Mouse (Mus musculus) layer of hippocampus, adult 9-10 months (tissue): ENCODE results near the gene Bcorl1.
A peak's percentile ranks its signal among the peaks of the same experiment; 100 is the strongest.
"Not testable (repeated sequence)": the region's sequence is repeated elsewhere in the genome, so short reads cannot be mapped to it uniquely, and the experiment has no call there.

Experiments
- DNase-seq: peaks from one replicate; pipeline ENCODE4 v3.0.0; 2022; ENCODE audit warnings: low spot score

Gene Bcorl1

GRCm38 (mm10) chrX:48399994-48400393, 58.8 kb downstream of the Bcorl1 start:
- DNase-seq: no peak

GRCm38 (mm10) chrX:48405141-48405540, 64.0 kb downstream of the Bcorl1 start:
- no peak for DNase-seq

DNA sequence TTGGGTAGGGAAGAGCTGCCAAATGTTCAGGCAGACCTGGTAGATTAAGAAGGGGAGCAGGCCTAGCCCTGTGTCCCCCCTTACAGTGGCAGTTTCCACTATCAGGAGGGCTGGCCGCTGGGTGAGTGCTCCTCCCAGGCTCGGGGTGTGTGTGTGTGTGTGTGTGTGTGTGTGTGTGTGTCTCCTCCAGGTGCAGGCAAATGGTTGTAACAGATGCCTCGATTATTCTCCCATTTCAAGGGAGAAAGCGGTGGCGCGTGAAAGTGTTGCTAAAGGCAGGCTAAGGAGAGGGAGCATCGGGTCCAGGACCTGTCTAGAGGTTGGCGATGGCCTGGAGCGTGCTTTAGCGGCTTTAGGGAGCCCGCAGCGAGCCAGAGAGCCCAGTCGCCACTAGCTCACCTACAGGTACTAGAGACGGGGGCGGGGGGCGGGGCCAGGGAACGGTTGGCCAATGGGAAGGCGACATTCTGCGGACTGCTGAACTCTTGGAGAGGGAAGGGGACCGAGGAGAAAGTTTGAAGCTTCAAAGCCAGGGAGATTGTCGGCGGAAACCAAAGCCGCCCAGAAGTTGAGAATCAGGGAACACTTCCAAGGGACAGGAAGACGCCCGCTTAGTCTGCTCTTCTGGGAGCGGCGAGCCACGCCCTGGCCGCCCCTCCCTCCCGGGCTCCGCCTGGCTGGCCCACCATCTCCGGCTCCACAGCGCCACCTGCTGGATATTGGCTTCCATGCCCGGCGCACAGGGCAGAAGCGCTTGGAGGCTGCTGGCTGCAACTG, 68.6 kb downstream of the Bcorl1 start:
- peak; percentile 55 for DNase-seq

DNA sequence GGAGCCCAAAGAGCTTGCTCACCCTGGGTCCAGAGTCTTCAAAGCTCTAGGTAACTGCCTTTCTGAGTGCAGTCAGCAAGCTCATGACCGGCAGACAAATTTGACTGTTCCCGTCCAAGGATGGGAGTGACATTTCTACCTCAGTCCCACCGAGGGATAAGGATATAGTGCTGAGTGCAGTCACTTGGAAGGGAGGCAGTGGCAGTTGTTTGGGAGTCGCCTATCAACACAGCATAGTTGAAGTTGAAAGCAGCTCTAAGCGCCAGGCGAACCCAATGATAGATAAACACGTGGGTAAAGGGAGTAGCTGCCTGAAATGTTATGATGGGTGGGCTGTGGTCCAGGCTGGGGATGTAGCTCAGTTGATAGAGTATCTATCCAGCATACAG, 69.2 kb downstream of the Bcorl1 start:
- DNase-seq: no peak

- no peak for DNase-seq
Measured at GRCm38 (mm10) chrX:48412629-48413028, 71.5 kb downstream of the Bcorl1 start.

DNA sequence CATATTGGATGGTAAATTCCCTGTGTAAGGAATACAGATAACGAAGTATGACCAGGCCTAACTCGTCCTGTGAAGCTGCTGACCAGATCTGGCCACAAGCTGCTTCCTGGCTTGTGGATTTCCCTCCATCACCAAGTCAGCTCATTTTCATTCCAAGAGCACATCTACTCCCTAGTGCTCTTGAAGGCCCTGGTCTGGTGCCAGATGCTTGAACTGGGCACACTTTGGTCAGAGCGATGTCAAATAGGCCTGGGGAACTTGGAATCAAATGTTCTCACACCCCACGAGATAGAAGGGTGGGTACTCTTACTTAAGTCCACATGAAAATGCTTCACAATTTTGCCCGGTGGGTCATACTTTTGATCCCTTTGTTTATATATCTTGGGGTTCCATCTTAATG, 73.1 kb downstream of the Bcorl1 start:
- no peak for DNase-seq

DNA sequence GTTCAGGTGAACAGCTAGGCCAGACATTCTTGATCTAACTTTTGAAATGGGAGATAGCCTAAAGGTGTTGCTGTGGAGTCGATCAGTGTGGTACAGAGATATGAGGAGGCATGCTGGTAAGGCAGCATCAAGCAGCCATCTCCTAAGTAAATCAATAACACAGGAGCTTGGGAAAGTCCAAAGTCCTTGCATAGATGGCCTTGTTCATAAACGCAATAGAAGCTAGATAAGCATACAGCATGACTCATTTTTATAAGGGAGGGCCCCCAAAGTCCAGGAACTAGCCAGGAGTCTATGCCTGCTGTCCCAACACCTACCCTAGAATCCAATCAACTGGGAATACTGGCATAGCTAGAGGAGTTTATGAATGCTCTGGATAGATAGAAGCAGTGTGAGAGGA, 77.3 kb downstream of the Bcorl1 start:
- no peak for DNase-seq

GRCm38 (mm10) chrX:48422986-48423385, 81.8 kb downstream of the Bcorl1 start:
- DNase-seq: peak; percentile 59

DNA sequence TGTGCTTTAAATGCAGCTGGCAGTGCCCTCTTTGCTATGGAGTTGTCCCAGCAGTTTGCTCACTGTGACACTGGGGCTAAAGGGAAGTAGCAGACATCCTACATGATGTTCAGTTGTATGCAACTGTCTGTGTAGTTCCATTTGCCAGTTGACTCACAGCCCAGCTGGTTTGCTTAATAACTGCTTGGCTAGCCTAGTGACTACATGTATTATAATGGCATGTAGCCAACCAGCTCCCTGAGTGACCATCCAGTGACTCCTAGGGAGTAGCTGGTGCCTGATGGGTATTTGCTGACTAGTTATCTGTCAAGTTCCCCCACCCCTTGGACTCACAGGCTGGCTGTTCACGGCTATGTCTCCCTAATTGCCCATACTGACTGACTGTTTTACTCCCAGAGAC, 82.5 kb downstream of the Bcorl1 start:
- DNase-seq: no peak

GRCm38 (mm10) chrX:48424583-48424982, 83.4 kb downstream of the Bcorl1 start:
- DNase-seq: no peak

- no peak for DNase-seq
Measured at GRCm38 (mm10) chrX:48425280-48425679, 84.1 kb downstream of the Bcorl1 start.

DNA sequence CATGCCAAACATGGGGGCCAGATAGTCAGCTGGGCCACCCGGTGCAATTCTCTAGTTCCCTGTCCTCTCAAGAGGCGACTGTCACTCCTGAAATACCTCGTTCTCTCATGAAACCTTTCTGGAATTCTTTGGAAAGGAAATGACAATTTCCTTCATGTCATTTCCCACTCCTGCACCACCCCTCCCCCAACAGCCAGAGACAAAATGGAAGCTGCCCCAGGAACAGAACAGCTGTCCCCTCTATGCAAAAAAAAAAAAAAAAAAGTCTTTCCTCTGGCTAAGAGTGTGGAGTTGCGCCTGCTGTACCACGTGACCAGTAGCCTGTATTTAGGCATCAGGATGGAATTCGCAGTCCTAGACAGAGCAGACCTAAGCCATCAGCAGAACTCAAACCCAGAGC, 87.1 kb downstream of the Bcorl1 start:
- no peak for DNase-seq

DNA sequence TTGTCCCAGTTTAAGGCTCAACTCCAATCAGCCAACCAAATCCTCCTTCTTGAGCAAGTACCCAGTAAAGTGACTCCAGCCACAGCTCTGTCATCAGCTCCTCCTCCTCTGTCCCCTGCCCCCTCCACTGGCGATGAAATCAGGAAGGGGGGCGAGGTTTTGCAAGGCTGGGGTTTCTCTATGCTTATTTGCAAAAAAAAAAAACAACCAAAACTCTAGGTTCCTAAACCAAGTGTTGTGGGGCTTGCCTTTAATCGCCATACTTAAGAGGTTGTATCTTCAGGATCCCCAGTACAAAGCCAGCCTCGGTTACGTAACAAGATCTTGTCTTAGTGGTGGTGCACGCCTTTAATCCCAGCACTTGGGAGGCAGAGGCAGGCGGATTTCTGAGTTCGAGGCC, 87.5 kb downstream of the Bcorl1 start:
- no peak for DNase-seq

DNA sequence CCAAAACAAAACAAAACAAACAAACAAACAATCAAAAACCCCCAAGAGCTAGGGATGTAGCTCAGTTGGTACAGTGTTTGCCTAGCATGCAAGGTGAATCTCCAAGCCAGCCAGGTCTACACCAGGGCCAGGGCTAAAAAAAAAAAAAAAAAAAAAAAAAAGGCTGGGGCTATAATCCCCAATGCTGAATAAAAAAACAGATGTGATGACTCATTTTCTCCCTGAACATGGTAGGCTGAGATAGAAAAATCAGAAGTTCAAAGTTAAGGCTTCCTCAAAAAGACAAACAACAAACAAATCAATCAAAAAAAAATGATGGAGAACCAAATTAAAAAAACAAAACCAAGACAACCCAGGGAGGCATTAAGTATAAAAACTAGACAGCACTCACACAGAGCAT, 87.9 kb downstream of the Bcorl1 start:
- DNase-seq: no peak

DNA sequence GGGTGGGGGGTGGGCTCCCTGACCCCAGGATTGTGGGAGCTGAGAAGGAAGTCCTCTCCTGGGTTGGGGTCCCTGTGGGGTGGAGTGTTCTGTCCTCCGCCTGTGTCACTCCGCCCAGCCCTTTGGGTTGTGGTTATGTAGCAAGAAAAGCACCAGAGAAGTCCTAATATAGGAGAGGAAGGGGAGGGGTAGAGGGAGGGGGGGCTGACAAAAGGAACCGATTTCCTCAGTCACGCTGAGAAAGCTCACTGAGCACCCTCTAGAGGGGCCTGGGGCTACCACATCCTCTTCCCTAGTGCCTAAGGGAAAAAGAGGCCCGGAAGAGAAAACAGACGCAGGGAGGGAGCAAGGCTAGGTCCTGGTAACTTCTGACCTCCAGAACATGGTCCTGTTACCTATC, 88.4 kb downstream of the Bcorl1 start:
- no peak for DNase-seq

DNA sequence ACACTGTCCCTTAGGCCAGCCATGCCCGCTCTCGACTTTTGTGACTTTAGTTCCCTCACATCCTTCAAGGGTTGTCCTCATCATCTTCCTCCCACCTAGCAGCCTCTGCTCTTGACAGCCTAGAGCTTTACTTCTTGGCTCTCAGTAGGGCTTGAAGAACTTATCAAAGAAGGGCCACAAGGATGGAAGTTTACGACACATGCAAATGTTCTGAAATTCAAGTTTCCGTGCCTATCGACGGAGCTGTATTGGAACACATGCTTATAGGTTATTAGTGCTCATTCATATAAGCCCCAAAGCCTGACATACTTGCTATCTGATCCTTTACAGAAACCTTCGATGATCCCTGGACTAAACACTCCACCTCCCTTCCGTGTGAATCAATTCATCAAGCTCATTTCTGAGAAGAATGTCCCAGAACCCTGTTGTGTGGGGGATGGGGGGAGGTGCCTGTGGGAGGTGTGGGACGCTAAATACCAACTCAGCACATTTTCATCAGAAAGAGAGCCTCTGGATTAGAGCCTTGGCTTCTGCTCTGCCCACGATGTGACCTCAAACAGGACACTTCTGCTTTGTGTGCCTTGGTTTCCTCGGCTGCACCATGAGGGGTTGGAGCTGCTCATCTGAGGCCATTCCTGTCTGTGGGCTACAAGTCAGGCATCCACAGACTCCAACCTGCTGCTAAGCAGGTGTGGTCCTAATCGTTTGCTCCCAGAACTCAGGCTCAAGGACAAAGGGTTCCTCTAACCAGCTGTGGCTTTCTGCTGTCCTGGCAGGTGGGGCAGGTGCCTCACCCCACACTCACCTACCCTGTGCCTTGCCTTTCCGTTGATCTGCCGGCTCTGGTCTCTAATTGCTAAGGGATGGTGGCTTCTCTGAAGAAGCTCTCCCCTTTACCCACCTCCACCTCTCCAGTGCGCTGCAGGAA, 91.7 kb downstream of the Bcorl1 start:
- DNase-seq: no peak

GRCm38 (mm10) chrX:48433527-48433899, 92.4 kb downstream of the Bcorl1 start:
- no peak for DNase-seq

DNA sequence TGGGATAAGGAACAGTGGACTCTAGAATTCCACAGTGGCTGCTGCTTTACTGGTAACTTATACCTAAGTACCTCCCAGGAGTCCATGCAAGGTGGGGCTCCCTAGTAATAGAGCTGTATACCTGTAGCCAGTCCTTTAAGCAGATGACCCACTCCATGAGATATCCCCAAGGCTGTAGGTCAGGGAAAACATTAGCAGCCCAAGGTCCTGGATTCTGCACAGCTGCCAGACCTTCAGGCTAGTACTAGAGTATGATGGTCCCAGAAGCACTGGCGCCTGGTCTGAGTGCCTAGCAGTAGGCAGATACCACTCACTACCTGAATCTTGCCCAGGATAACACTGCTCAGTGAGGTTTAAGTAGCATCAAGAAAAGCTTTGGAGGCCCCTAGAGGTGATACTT, 93.1 kb downstream of the Bcorl1 start:
- DNase-seq: no peak

- no peak for DNase-seq
Measured at GRCm38 (mm10) chrX:48435477-48435900, 94.3 kb downstream of the Bcorl1 start.

GRCm38 (mm10) chrX:48436082-48436481, 94.9 kb downstream of the Bcorl1 start:
- not testable (repeated sequence) for DNase-seq

GRCm38 (mm10) chrX:48439036-48439435, 97.9 kb downstream of the Bcorl1 start:
- DNase-seq: no peak

DNA sequence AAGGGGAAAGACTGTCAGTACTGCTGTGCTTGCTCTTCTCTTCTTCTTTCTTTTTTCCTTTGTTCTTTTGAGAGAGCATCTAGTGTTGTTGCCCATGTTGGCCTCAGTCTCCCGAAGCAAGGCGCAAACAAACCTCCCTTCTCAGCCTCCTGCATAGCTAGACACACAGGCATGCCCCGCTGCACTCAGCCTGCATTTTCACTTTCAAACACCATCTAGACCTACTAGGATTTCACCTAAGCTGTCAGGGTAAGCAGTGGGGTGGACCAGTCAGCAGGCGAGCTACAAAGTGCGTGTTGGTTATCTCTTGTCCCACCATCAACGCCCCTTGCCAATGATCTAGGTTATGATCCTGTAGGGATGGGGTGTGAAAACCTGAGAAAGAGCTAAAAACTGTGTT, 100.4 kb downstream of the Bcorl1 start:
- DNase-seq: no peak

GRCm38 (mm10) chrX:48441954-48442353, 100.8 kb downstream of the Bcorl1 start:
- DNase-seq: no peak
